Mouse (Mus musculus) C2C12 (cell line): ENCODE measurements around the gene Fam167b.
"Not testable (repeated sequence)": the region's sequence is repeated elsewhere in the genome, so short reads cannot be mapped to it uniquely, and the experiment has no call there.

Experiments used
- CTCF ChIP-seq: IDR thresholded peaks from one replicate; pipeline ENCODE4 v1.5.1; 2011; ENCODE audit not compliant: control insufficient read depth, insufficient read depth, insufficient read length
- MAX ChIP-seq: IDR thresholded peaks from one replicate; pipeline ENCODE4 v1.6.1; 2011; ENCODE audit warnings: mild to moderate bottlenecking, control low read depth
- MYOG ChIP-seq: IDR thresholded peaks from one replicate; pipeline ENCODE4 v1.6.1; 2011; ENCODE audit not compliant: control insufficient read depth, insufficient read length; ENCODE audit errors: extremely low read depth

DNA sequence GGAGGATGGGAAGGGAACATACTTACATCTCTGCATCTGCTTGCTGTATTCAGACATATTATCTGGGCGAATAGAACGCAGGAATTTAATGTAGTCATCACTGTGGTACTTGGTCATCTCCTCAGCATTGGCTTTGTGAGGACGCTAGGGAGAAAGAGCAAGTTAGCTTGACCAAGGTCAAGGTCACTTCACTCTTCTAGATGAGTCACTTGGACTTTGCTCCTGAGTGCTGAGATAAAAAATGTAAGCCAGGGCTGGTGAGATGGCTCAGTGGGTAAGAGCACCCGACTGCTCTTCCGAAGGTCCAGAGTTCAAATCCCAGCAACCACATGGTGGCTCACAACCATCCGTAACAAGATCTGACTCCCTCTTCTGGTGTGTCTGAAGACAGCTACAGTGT lies 49.4 kb downstream of the Fam167b start:
- not testable (repeated sequence) for TF ChIP-seq MYOG, CTCF, MAX
